Mouse (Mus musculus) urinary bladder, postnatal 14 days (tissue): ENCODE data around the gene Sall2.
"Not testable (repeated sequence)": the region's sequence is repeated elsewhere in the genome, so short reads cannot be mapped to it uniquely, and the experiment has no call there.

Experiments
- DNase-seq: peaks from one replicate; pipeline ENCODE4 v3.0.0; 2021; ENCODE audit warnings: low spot score

Sall2 gene

DNA sequence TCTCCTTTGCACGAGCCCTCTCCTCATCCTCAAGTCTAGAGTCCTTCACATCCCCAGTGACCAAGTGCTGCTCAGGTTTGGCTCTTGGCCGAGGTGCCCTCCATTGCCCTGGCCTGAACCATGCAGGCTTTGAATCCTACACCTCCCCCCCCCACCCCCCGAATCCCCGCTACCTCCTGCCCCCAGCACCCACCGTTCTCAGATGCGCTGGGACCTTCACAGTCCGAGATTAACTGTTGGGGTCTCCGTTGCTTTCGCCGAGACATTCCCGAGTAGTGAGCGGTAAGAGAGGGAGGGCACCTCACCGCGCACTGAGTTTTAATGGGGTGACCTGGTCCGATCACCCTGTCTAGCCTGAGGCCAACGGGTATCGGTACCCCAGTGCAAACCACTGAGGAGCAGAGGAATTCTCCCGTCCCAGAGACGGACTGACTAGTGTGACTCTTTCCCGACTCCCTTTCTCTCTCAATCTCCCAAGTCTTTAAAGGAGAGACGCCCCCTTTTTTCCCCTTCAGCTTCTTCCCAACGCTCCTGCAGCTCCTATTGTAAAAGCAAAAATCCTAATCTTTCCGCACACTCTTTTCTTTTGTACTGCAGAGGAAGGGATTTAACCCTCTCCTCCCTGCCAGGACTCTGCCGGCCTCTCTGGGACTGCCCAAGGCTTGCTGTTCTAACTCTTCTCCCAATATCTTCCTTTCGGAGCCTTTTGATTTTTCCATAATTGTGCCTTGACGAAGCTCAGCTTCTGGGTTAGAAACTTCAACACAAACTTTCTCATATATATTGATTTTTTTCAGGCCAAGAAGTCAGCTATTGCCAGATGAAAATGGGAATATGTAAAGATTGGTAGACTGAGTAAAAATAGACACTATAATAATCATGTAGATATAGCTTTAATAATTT lies at the start of gene Sall2:
Sall2 (minus strand) TSS at position 853 of the 903 bp plus-strand sequence.
- DNase-seq, result no peak

DNA sequence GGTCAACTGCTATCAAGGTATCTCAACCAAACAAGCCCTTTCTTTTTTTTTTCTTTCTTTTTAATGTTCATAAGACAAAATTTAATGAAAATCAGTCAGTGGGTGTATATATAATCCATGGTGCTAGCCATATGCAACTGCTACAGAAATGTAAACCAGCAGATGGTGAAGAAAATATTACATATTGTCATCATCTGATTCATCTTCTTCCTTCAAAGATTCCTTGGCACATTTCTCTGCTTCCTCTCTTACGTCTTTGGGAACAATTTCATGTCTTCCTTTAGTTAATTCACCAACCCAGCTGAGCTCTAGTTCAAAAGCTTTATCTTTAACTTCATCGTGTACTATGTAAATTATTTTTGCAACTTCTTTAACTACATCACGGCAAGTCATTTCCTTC lies 40.2 kb upstream of the Sall2 start:
- no peak for DNase-seq

DNA sequence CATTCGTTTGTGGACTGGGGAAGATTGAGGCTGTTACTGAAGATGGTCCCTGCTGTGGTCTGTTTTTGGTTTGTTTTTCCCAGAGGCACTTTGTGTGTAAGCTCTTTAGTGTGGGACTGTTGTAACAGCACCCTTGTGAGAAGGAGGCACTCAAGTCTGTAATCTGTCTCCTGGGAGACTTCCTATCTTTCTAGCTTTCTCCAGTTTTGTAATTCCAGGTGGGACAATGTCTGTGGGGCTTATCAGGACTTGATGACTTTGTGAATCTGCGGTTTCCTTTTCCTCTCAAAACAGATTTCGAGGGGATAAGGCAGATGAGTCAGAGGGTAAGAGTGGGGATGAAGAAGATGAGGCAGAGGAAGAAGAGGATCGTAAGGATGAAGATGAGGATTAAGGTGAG lies 27.7 kb upstream of the Sall2 start, which contains the start of gene Olfr1513:
Olfr1513 (minus strand) TSS at position 101 of the 400 bp plus-strand sequence.
- no peak for DNase-seq

DNA sequence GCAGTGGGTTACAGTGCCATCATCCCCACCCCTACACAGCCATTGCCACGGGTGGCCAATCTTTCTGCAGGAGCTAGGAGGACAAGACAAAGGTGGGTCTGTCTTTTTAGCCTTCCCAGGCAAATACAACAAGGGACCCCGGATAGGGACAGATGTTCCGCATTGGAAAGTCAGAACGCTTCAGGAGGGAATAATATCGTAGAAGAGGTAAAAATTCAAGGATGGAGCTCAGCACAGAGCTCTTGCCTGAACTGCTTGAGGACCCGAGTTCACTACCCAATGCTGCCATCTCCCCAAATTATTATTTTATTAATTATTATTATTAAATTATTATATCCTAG lies 10.9 kb upstream of the Sall2 start:
- DNase-seq, result no peak

DNA sequence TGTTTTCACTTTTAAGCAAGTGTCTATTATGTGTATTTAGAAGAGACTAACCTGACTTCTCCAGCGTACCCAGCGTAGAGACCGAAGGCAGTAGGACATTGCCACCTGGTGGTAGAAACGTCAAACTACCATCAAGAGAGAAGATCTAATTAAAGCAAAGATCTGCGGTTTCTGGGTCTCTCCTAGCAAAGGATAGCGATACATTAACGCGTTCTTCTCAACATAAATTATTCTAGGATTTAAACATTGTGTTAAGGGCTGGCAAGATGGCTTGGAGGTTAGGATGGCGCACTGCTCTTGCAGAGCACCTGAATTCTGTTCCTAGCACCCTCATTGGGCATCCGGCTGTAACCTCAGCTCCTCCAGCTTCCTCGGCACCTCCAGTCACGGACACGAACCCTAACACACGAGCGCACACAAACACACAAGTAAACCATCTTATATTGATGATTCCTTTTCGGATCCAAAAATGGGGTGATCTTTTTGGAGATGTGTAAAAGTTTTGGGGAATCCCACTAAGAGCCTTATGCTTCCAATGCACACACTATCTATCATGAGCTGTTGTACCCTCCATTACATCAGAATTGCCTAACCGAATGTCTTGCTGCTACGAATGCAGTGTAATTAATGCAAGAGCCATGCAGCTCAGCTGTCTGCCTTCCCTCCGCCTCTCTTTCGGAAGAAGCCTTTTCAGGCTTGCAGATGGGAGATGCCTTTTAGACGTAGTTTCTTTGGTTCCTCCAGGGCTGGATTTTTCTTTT lies 10.4 kb upstream of the Sall2 start:
- peak; percentile 65 for DNase-seq

DNA sequence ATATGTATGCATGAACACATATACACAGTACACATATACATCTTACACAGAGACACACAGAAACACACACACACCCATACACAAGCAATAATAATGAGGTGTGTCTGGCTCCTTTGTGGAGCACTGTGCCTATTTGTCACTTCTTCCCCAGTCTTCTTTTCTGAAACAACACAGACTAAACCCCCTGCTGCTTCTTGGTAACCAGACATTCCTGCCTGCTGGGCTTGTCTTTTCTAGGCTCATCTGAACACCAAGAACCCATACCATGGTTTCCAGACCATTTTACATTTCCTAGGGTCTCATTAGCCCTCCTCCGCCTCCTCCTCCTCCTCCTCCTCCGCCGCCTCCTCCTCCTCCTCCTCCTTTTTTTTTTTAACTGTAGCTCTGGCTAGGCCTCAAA lies 3.6 kb upstream of the Sall2 start:
- no peak for DNase-seq

DNA sequence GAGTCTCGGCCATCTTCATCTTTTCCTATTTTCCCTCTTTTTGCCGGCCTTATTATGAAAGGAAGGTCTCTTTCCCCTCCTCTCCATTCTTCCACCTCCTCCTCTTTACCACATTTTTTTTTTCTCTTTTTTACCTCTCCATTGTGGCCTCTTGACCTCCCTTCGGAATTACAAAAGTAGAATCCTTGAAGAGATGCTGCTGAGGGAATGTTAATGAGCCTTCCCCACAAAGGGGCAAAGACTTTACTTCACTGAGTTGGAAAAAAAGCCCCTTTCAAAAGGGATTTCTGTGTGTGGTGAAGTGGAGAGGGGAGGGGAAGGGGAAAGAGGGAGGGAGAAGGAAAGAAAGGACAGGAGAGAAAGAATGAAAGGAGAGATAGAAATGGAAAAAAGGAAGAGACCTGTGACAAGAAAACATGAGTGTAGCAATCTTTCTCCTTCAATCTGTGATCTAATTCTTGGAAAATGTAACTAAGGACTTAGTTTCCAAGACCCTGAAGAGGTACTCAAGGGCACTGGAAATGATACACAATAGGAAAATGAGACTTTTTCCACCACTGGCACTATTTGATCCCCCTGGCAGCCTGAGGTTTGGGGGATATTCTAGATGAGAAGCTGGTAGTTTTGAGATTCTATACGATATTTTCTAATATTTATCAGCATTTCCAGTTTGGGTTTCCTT lies 2.6 kb upstream of the Sall2 start:
- no peak for DNase-seq

DNA sequence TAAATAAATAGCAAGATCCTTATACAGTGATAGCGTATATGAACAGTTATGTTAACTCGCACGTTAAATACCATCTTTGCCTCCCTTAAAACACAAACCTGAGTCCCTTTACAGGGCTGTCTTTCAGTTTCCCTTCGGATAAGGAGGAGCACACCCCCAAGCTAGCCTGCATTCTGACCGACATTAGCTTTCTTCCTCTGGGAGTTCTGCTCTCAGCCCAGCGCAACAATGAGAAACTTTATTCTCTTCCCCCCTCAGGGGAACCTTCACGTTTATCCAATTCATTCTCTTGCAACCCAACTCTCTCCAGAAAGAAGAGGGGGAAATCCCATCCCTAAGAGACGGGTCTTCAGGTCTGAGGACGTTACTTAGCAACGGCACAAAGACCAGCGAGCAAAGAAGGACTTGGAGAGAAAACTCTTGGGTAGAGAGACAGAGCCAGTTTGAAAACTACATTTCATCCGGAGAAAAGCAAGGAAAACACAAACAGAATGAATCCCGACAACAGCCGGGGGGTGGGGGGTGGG lies 1.1 kb downstream of the Sall2 start:
- no peak for DNase-seq

DNA sequence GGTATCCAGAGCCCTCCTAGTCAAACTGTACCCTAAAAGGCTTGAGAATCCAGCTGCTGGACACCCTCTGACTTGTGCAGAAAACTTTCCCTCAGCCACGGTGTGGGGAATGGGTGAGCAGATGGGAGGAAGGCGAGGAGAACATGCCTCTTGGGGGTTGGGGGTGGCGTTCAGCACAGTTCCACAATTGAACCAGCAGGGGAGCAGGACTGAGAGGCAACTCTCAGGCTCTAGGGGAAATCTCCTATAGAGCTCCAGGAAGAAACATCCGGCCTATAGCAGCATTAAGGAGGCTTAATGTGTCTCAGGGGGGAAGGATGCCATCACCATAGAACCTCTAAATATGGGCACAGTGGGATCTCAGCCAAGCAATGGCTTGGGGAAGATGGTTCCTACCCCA lies 2.7 kb downstream of the Sall2 start:
- no peak for DNase-seq

DNA sequence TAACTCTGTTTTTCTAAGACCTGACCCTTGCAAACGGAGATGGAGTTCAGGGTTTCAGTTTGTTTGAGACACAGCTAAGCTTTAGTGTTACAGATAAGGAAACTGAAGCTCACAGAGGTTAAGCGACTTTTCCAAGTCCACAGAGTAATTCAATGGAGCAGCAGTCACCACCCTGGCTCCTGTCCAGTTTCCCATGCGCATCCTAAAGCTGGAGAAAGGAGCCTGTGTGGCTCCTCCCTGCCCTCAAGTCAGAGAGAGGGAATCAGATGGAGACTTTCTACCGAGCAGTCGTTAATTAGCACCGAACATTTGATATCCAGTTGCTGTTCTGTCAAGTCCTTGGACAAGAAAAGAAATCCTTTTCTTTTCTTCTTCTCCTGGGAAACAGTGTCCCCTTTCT lies 9.2 kb downstream of the Sall2 start:
- DNase-seq, result no peak

DNA sequence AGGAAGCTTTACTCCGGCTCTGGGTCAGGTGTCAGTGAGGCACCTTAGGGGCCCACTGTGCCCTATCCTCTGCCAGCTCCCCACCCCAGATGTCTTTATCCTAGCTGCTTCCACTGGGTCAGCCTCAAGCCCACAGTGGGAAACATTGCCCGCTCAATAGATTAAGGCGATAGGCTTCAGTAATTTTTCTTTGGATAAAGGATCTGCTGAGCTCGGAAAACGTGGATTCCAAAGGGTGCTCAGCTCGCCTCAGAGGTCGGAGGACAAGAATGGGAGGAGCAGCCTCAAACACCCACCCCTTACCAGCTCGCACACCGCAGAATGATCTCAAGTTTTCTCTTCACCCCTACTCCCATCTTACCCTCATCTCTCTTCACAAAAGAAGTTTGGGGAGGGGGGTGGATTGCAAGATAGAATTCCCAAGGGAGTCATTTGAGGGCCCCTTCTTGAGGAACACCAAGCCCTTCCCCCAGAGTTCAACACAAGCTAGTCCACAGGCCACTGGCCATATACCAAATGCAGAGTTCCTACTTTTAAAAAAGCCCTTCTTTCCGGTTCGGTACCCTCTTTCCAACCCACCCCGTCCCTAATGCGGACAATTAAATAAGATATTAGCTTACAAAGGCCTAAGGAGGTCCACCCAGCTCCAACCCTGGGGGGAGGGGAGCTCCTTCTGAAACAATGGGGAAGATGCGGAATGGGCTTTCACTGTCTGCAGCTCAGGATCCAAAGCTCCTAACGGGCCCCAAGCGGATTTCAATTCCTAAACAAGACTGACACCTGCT lies 11.9 kb downstream of the Sall2 start:
- DNase-seq, result no peak

DNA sequence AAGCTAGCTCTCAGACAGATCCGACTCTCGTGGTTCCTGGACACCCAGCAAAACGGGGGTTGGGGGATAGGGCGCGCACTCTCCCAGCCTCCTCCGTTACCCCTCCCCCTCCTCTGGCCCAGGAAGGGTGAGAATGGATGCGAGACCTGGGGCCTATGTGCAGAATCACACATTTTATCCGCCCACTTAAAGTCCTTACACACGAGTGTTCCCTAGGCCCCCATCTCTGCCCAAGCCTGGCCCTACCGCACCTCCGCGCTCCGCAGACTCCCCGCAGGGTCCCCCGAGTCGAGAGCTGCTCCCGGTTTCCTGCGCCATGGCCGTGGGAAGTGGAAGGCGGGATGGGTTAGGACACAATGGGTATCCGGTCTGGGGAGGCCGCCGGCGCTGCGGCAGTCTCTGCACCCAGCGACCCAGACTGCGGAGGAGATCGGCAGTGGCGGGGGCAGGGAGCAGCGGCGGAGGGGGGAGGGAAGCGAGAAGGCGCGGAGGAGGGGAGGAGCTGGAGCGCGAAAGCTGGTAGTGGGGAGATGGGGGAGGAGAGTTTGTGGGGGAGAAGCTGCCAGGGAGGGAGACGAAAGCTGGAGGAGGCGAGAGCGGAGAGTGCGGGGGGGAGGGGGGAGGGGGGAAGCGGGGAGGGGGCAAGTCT lies 12.6 kb downstream of the Sall2 start:
- peak; percentile 66 for DNase-seq

DNA sequence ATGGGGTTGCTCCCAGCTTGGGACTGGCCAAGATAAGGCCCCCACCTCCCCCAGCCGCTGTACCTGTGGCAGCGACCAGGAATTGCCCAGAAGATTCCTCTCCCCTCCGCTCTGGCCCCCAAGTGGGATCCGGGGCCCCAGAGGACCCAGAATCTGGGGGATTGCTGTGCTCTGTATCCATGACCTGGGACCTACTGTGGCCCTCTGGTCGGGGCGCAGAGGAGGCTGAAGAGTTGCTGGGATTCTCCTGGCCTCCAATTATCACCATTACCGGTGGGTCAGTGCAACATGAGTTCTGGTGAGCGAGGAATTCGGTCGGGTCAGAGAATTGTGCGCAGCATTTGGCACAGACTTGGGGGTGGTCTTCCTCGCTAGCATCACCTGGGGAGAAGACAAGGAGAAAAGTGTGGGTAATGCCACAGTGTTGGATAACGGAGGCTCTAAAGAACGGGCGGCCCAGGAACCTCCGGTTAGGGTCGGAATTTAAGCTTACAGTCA lies 13.2 kb downstream of the Sall2 start:
- no peak for DNase-seq

DNA sequence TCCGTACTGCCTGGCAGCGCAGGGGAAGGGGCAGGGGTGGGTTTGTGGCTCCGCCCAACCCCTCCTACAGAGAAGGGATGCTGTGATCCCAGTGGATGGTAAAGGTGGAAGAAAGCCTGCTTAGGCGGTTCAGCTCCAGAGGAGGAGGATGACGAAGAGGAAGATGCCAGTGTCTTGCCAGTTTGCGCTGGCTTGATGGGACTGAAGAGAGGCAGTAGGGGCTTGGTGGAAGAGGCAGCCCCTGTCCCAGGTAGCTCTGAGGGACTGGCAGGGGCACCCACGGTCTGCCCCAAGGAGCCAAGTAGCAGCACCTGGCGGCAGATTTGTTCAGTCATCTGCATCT lies 13.8 kb downstream of the Sall2 start:
- DNase-seq, result no peak

DNA sequence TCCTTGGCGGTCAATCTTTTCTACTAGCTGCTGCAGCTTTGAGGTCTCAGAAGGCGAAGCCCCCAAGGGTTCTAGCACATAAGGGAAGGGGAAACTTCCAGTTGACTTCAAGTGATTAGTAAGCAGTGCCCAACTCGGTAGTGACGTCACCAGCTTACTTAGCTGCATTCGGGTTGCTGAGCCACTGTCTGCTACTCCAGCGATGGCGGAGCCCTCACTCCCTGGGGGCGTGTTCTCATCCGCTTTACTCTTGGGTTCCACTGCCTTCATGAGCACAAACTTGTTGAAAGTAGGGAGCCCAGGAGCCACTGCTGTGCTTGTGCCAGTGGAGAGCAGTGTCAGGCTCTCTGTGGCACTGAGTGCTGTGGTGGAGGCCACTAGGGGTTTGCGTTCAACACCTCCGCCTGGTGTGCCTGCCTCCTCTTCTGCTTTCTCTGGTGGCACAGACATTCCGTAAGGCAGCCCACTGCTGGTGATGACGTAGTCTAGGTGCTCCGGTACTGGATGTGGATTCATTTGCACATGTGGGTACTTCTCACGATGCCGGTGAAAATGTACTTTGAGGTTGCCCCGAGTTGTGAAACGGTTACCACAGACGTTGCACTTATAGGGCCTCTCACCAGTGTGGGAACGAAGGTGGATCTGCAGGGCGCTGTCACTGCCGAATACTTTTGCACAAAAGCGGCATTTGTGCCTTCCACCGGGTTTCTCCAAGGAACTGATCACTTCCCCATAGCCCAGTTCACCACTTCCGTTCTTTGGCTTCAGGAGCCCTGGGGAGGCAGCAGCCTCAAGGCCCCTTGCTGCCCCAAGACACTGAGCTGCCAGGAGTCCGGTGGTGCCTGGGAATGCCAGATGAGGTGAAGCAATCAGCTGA lies 14.4 kb downstream of the Sall2 start:
- no peak for DNase-seq

DNA sequence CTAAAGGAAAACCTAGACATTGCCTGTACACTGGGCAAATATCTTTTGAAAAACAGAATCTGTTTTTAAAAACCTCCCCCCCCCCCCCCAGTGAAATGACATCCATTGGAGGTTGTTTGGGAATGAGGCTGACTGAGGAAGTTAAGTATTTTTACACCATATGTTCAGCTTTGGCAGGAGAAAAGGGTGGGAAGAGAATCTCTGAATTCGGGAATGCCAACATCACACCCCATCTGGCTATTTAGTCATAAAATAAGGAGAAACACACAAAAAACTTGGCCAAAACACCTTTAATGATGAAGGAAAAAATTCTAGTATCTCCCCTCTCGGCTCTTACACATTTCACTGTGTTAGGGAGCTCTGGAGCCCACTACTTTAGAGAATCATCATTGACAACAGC lies 17.7 kb downstream of the Sall2 start:
- no peak for DNase-seq

DNA sequence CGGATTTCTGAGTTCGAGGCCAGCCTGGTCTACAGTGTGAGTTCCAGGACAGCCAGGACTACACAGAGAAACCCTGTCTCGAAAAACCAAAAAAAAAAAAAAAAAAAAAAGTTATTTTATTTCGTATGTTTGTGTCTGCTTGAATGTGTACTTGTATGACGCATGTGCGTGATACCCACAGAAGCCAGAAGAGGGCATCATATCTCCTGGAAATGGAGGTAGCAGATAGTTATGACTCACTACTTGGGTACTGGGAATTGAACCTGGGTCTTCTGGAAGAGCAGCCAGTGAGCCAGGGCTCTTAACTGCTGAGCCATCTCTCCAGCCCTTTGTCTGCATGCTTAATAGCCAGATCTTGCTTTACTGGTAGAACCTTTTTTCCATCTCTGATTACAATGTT lies 18.2 kb downstream of the Sall2 start:
- not testable (repeated sequence) for DNase-seq

DNA sequence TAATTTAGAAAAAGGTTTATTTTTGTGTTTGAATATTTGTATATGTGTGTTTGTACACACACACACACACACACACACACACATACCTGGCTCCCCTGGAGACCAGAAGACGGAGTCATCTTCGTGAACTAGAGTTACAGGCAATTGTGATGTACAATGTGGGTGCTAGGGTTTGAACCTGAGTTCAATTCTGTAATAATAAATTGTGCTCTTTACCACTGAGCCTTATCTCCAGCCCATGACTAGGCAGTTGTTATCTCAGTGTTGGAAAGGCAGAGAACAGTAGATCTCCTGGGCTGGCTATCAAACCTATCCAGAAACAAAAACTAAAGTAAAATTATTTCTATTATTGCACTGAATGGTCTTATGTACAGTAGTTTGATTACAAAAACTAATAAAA lies 22.5 kb downstream of the Sall2 start:
- DNase-seq, result no peak

DNA sequence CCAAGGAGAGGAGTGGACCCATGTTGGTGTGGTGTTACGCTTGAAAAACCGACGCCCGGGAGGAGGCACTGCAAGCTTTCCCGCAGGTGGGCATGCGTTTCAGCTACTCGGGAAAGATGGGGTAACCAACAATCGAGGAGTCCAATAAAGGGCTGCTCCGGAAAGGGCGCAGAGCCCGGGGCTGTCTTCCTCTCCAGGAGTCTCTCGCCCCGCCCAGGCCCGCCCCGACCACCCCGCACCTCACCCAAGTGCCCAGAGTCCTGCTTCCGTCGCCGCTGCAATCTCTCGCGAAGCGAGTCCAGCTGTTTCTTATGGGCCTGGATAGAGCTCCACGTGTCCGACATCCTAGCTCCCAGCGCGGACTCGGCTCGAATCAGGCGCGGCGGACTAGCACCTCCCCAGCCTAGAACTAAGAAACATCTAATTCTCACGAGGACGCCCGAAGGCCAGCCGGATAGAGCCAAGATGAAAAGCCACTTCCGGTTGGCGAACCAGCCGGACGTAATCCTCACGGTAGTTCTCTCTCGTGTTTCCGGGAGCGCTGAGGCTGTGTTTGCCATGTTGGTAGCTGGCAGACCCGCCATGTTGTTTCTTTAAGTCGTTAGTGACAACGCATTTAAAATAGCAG lies 23.8 kb downstream of the Sall2 start, which contains the start of gene Mettl3:
Mettl3 (minus strand) TSS at position 485 of the 628 bp plus-strand sequence.
- peak; percentile 92 for DNase-seq
